Comparison of ENCODE assay signal across 8 mouse cellular contexts in genomic region chr13:106937138-106937472, GRCm38 (mm10). TPM values are rescaled to one million over a fixed set of nuclear protein-coding genes. Genes with fewer than 3 reads are reported as not detected.
DNase-seq lines count a peak whose midpoint lies in the region; ATAC-seq and TF ChIP-seq lines count a peak whose summit lies in the region.

No protein-coding gene starts in this region.

- no peak for ATAC-seq in heart, embryonic 15.5 days (replicated peaks; ENCODE audit: insufficient number of reproducible peaks, insufficient read depth, low FRiP score, low read depth)
- ATAC-seq in G1E (ENCODE audit: extremely low read depth, insufficient number of reproducible peaks, low FRiP score, poor library complexity, severe bottlenecking) = no peak
- peak; percentile 12 for ATAC-seq in hindbrain, embryonic 11.5 days (ENCODE audit: low FRiP score)
- peak; percentile 22 for ATAC-seq in midbrain, embryonic 11.5 days (ENCODE audit: low FRiP score)

- H3K9ac ChIP-seq in heart, embryonic 15.5 days = peak overlapping the region; percentile 84; the same call in 1 of the 2 replicates
- no peak overlapping the region for H3K9ac ChIP-seq in hindbrain, embryonic 11.5 days (ENCODE audit: low read depth, low read length)
- H3K9ac ChIP-seq in midbrain, embryonic 11.5 days (ENCODE audit: low read length) = no peak overlapping the region

- no peak for TF ChIP-seq CTCF in G1E (IDR thresholded peaks at IDR 0.05; ENCODE audit: low read depth, low read length)

- H3K4me1 ChIP-seq in heart, embryonic 15.5 days (replicated peaks) = peaks cover 14% of the 10 kb centered on the region
- peaks cover 18% of the 10 kb centered on the region for H3K4me1 ChIP-seq in G1E (ENCODE audit: insufficient read depth, low read depth, low read length)
- H3K4me1 ChIP-seq in hindbrain, embryonic 11.5 days (replicated peaks; ENCODE audit: control insufficient read depth, insufficient read depth, low read length) = no peaks in the 10 kb centered on the region
- H3K4me1 ChIP-seq in midbrain, embryonic 11.5 days (ENCODE audit: control insufficient read depth, insufficient read depth, low read length) = peaks cover 6% of the 10 kb centered on the region

- peak overlapping the region; percentile 84 for H3K4me3 ChIP-seq in heart, embryonic 15.5 days
- peak overlapping the region; percentile 100 for H3K4me3 ChIP-seq in G1E (ENCODE audit: low read depth, low read length)
- H3K4me3 ChIP-seq in hindbrain, embryonic 11.5 days (ENCODE audit: low read depth, low read length) = peak overlapping the region; percentile 96
- peak overlapping the region; percentile 98 for H3K4me3 ChIP-seq in midbrain, embryonic 11.5 days (ENCODE audit: low read depth, low read length)

- DNase-seq in heart, adult 11 months = no peak
- no peak for DNase-seq in G1E (ENCODE audit: low spot score)
- no peak for DNase-seq in hindbrain, embryonic 11.5 days (ENCODE audit: low spot score)
- DNase-seq in midbrain, embryonic 11.5 days (ENCODE audit: low spot score, missing footprints) = no peak
- no peak for DNase-seq in urinary bladder, postnatal 25 days (ENCODE audit: low spot score)
- DNase-seq in right cerebral cortex, adult 2 months (ENCODE audit: low spot score in 2 of 2) = no peak
- no peak for DNase-seq in adrenal gland, postnatal 4 days (ENCODE audit: low spot score in 2 of 2)

- H3K9me3 ChIP-seq in heart, embryonic 15.5 days (replicated peaks) = no peaks in the 10 kb centered on the region; the same call in 1 of the 2 replicates
- H3K9me3 ChIP-seq in G1E (replicated peaks) = no peaks in the 10 kb centered on the region
- no peaks in the 10 kb centered on the region for H3K9me3 ChIP-seq in hindbrain, embryonic 11.5 days (ENCODE audit: control insufficient read depth, low read length)
- H3K9me3 ChIP-seq in midbrain, embryonic 11.5 days (ENCODE audit: control insufficient read depth, low read length) = no peaks in the 10 kb centered on the region

- 23% methylated on average over 7 of the region's 7 CpGs for WGBS in heart, embryonic 15.5 days
- WGBS in hindbrain, embryonic 11.5 days = 29% methylated on average over 7 of the region's 7 CpGs
- 26% methylated on average over 7 of the region's 7 CpGs for WGBS in midbrain, embryonic 11.5 days

- peak overlapping the region; percentile 69 for H3K4me2 ChIP-seq in heart, embryonic 15.5 days
- peak overlapping the region; percentile 31; the same call in 1 of the 2 replicates for H3K4me2 ChIP-seq in hindbrain, embryonic 11.5 days (replicated peaks; ENCODE audit: low read depth, low read length)
- peak overlapping the region; percentile 68 for H3K4me2 ChIP-seq in midbrain, embryonic 11.5 days

- 0 out of 2 replicates have a peak overlapping the region, but pooled peaks have one; percentile 82 for H3K27ac ChIP-seq in heart, embryonic 15.5 days
- H3K27ac ChIP-seq in hindbrain, embryonic 11.5 days (ENCODE audit: low read depth, low read length) = no peak overlapping the region
- no peak overlapping the region for H3K27ac ChIP-seq in midbrain, embryonic 11.5 days (ENCODE audit: low read depth, low read length)

- no peaks in the 10 kb centered on the region for H3K27me3 ChIP-seq in heart, embryonic 15.5 days
- H3K27me3 ChIP-seq in G1E (ENCODE audit: insufficient read depth, low read length) = no peaks in the 10 kb centered on the region
- H3K27me3 ChIP-seq in hindbrain, embryonic 11.5 days (ENCODE audit: control insufficient read depth, insufficient read depth, low read length) = no peaks in the 10 kb centered on the region
- H3K27me3 ChIP-seq in midbrain, embryonic 11.5 days (ENCODE audit: control insufficient read depth, insufficient read depth, low read length) = no peaks in the 10 kb centered on the region

- no peaks in the 10 kb centered on the region for H3K36me3 ChIP-seq in heart, embryonic 15.5 days
- H3K36me3 ChIP-seq in G1E (replicated peaks) = peaks cover 14% of the 10 kb centered on the region
- H3K36me3 ChIP-seq in hindbrain, embryonic 11.5 days (ENCODE audit: control insufficient read depth, insufficient read depth, low read length) = no peaks in the 10 kb centered on the region
- H3K36me3 ChIP-seq in midbrain, embryonic 11.5 days (ENCODE audit: control insufficient read depth, insufficient read depth, low read length) = no peaks in the 10 kb centered on the region

RNA-seq across cellular contexts. Expression of gene Ipo11, which starts 0.3 kb away (rescaled TPM):
- 51.7 and 56.8 TPM in 2 replicates for polyA plus RNA-seq in heart, embryonic 15.5 days (2015; fragmentation: Nextera tagmentation; extraction: Ambion mirVana)
- 85.9 and 92.8 TPM in 2 replicates for total RNA-seq in G1E (2014; fragmentation: Nextera tagmentation)
- 49.8 and 51.0 TPM in 2 replicates for total RNA-seq in G1E (2017)
- 9.5 and 10.5 TPM in 2 replicates for polyA plus RNA-seq in G1E (2012)
- 69.5 and 81.1 TPM in 2 replicates for polyA plus RNA-seq in hindbrain, embryonic 11.5 days (2014; fragmentation: Nextera tagmentation; extraction: Ambion mirVana)
- polyA plus RNA-seq in midbrain, embryonic 11.5 days (2014; fragmentation: Nextera tagmentation; extraction: Ambion mirVana) = 86.4 and 90.2 TPM in 2 replicates
- total RNA-seq in adrenal gland, postnatal 4 days (2021) = 10 to 100 TPM; 41.7 to 45.6 TPM

RNA-seq across cellular contexts. Expression of gene Dimt1, which starts 9.8 kb away (rescaled TPM):
- 24.8 and 27.0 TPM in 2 replicates for polyA plus RNA-seq in heart, embryonic 15.5 days (2015; fragmentation: Nextera tagmentation; extraction: Ambion mirVana)
- total RNA-seq in G1E (2014; fragmentation: Nextera tagmentation) = 59.5 and 70.7 TPM in 2 replicates
- total RNA-seq in G1E (2017) = 21.9 and 26.2 TPM in 2 replicates
- 33.5 and 35.0 TPM in 2 replicates for polyA plus RNA-seq in G1E (2012)
- 48.3 and 49.0 TPM in 2 replicates for polyA plus RNA-seq in hindbrain, embryonic 11.5 days (2014; fragmentation: Nextera tagmentation; extraction: Ambion mirVana)
- polyA plus RNA-seq in midbrain, embryonic 11.5 days (2014; fragmentation: Nextera tagmentation; extraction: Ambion mirVana) = 44.3 and 45.2 TPM in 2 replicates
- total RNA-seq in adrenal gland, postnatal 4 days (2021) = 10 to 100 TPM; 16.6 to 17.8 TPM

Comparison
In these comparisons a context has a peak if more than half of its experiments do, and no peak if none do; other contexts are left out.
1. ATAC-seq: peak in hindbrain, embryonic 11.5 days (single experiment) and midbrain, embryonic 11.5 days (single experiment); none in heart, embryonic 15.5 days (single experiment) and G1E (single experiment).
2. Peak in every context shown above with its lines, with median percentiles within 50 percentile points of each other: H3K4me2 ChIP-seq and H3K4me3 ChIP-seq.